Mouse (Mus musculus) E14TG2a.4 (cell line): ENCODE data around the gene Zfpm1.

Experiments used
- CTCF ChIP-seq: conservative IDR thresholded peaks from 2 replicates; pipeline ENCODE4 v1.5.1; 2014; ENCODE audit warnings: low read length
- POU5F1 ChIP-seq: IDR thresholded peaks from 2 replicates; pipeline ENCODE4 v1.6.1; 2014; ENCODE audit warnings: low read length, borderline replicate concordance

GRCm38 (mm10) chr8:122243310-122243709, 38.6 kb upstream of the Zfpm1 start:
- TF ChIP-seq CTCF (no peak), POU5F1 (no peak)
